Mouse (Mus musculus) intestine, postnatal 0 days (tissue): ENCODE results near the gene Klc4. TPM values are rescaled to one million over a fixed set of nuclear protein-coding genes. Genes with fewer than 3 reads are reported as not detected.

Experiments
- ATAC-seq: fragments of 200-750 bp; cut with Nextera tagmentation; 2 replicates; pipeline ENCODE4 v1.8.0; 2017; ENCODE audit warnings: mild to moderate bottlenecking, moderate TSS enrichment, moderate library complexity
- H3K27ac ChIP-seq: fragments of 300-500 bp; sonication (generic); 2 replicates; pipeline ENCODE4 v1.5.1; 2014; ENCODE audit warnings: mild to moderate bottlenecking, low read depth, low read length, moderate library complexity
- H3K27me3 ChIP-seq: fragments of 300-500 bp; sonication (generic); replicated peaks from 2 replicates; pipeline ENCODE4 v1.6.1; 2014; ENCODE audit warnings: low read length, mixed read lengths; ENCODE audit not compliant: control insufficient read depth, insufficient read depth
- H3K36me3 ChIP-seq: fragments of 300-500 bp; sonication (generic); 2 replicates; pipeline ENCODE4 v1.6.1; 2014; ENCODE audit warnings: mild to moderate bottlenecking, moderate library complexity; ENCODE audit not compliant: control insufficient read depth, insufficient read depth
- H3K4me1 ChIP-seq: fragments of 300-500 bp; sonication (generic); replicated peaks from 2 replicates; pipeline ENCODE4 v1.6.1; 2014; ENCODE audit warnings: antibody characterized with exemption, low read length, mixed read lengths; ENCODE audit not compliant: control insufficient read depth, insufficient read depth
- H3K4me2 ChIP-seq: fragments of 300-500 bp; sonication (generic); replicated peaks from 2 replicates; pipeline ENCODE4 v1.6.1; 2014; ENCODE audit warnings: low read depth, mild to moderate bottlenecking, moderate library complexity
- H3K4me3 ChIP-seq: fragments of 300-500 bp; sonication (generic); 2 replicates; pipeline ENCODE4 v1.5.1; 2014; ENCODE audit warnings: low read depth, low read length
- H3K9ac ChIP-seq: fragments of 300-500 bp; sonication (generic); 2 replicates; pipeline ENCODE4 v1.6.1; 2014; ENCODE audit warnings: mild to moderate bottlenecking, low read depth, low read length
- H3K9me3 ChIP-seq: fragments of 300-500 bp; sonication (generic); 2 replicates; pipeline ENCODE4 v1.6.1; 2016; ENCODE audit warnings: mixed run types; ENCODE audit not compliant: control insufficient read depth
- CTCF ChIP-seq: sonication (generic); IDR thresholded peaks from 2 replicates; pipeline ENCODE4 v1.5.1; 2016; ENCODE audit warnings: low read depth, mild to moderate bottlenecking, control low read depth, antibody characterized with exemption, moderate library complexity
- WGBS: fragments of 180-500 bp; shearing (Covaris S2); extraction: QIAGEN DNeasy Blood & Tissue Kit; methylation state at CpG from one replicate; pipeline ENCODE4 v1.1.7; 2014; 5-methylcytosine and 5-hydroxymethylcytosine counted together
- polyA plus RNA-seq: library from polyadenylated mRNA; unstranded; fragments of >200 nt; fragmentation: Nextera tagmentation; extraction: Ambion mirVana; gene quantifications from 2 replicates; pipeline ENCODE4 v1.2.1, GENCODE M21; 2015

Klc4 gene
- polyA plus RNA-seq, 1 experiment from 2014 or later = 107 TPM

GRCm38 (mm10) chr17:46681466-46682118, 35.8 kb upstream of the Klc4 start:
- no peak for ATAC-seq
- H3K9ac ChIP-seq = peak overlapping the region; percentile 67
- no peaks in the 10 kb centered on the region for H3K9me3 ChIP-seq
- peak overlapping the region; percentile 89 for H3K4me2 ChIP-seq
- H3K27ac ChIP-seq = 0 out of 2 replicates have a peak overlapping the region, but pooled peaks have one; percentile 50
- peaks cover 48% of the 10 kb centered on the region for H3K36me3 ChIP-seq
- H3K4me3 ChIP-seq = peak overlapping the region; percentile 87
- no peaks in the 10 kb centered on the region for H3K27me3 ChIP-seq
- 21% methylated on average over 12 of the region's 12 CpGs for WGBS
- no peak for TF ChIP-seq CTCF
- peaks cover 3% of the 10 kb centered on the region; the same call in 1 of the 2 replicates for H3K4me1 ChIP-seq

- Histone ChIP-seq H3K4me1 (peaks cover 3% of the 10 kb centered on the region; the same call in 1 of the 2 replicates), H3K4me2 (peak within 1 kb of the TSS; percentile 89), H3K4me3 (peak within 1 kb of the TSS; percentile 87), H3K36me3 (peaks cover 49% of the 10 kb centered on the region), H3K27me3 (no peaks in the 10 kb centered on the region), H3K9me3 (no peaks in the 10 kb centered on the region), H3K9ac (peak within 1 kb of the TSS; percentile 67), H3K27ac (peak within 1 kb of the TSS; percentile 87)
- 0 out of 2 replicates have a peak, but pooled peaks have one; percentile 5 for TF ChIP-seq CTCF
- WGBS = under 1% methylated on average over 49 of the region's 49 CpGs
- ATAC-seq = peak; percentile 95
Measured at GRCm38 (mm10) chr17:46680760-46681373, 35.0 kb upstream of the Klc4 start, which contains the start of gene Klhdc3. Gene Klhdc3 (minus strand): TSS chr17:46680914.

GRCm38 (mm10) chr17:46679843-46680759, 34.3 kb upstream of the Klc4 start:
- Histone ChIP-seq H3K27ac (peak overlapping the region; percentile 87), H3K27me3 (no peaks in the 10 kb centered on the region), H3K36me3 (peaks cover 46% of the 10 kb centered on the region), H3K4me1 (peaks cover 3% of the 10 kb centered on the region; the same call in 1 of the 2 replicates), H3K4me3 (peak overlapping the region; percentile 87), H3K4me2 (peak overlapping the region; percentile 89), H3K9me3 (no peaks in the 10 kb centered on the region), H3K9ac (peak overlapping the region; percentile 67)
- under 1% methylated on average over 34 of the region's 34 CpGs for WGBS
- no peak; the same call in 1 of the 2 replicates for ATAC-seq
- TF ChIP-seq CTCF = peak; percentile 56

GRCm38 (mm10) chr17:46678911-46679310, 33.1 kb upstream of the Klc4 start:
- H3K27ac ChIP-seq = no peak overlapping the region
- WGBS = 48% methylated on average over 9 of the region's 9 CpGs
- H3K9ac ChIP-seq = no peak overlapping the region; the same call in 1 of the 2 replicates
- peak overlapping the region; percentile 89 for H3K4me2 ChIP-seq
- no peak overlapping the region for H3K4me3 ChIP-seq
- H3K27me3 ChIP-seq = no peaks in the 10 kb centered on the region
- peaks cover 38% of the 10 kb centered on the region for H3K36me3 ChIP-seq
- H3K9me3 ChIP-seq = no peaks in the 10 kb centered on the region
- peaks cover 6% of the 10 kb centered on the region; the same call in 1 of the 2 replicates for H3K4me1 ChIP-seq
- TF ChIP-seq CTCF = no peak
- ATAC-seq = no peak

GRCm38 (mm10) chr17:46678416-46678815, 32.6 kb upstream of the Klc4 start, which contains the start of gene Mea1:
Gene Mea1 (plus strand): TSS chr17:46678793.
- WGBS = 82% methylated on average over 8 of the region's 9 CpGs
- Histone ChIP-seq H3K9me3 (no peaks in the 10 kb centered on the region), H3K4me1 (peaks cover 6% of the 10 kb centered on the region; the same call in 1 of the 2 replicates), H3K27ac (peak within 1 kb of the TSS; percentile 87; the same call in 1 of the 2 replicates), H3K27me3 (no peaks in the 10 kb centered on the region), H3K9ac (no peak within 1 kb of the TSS; the same call in 1 of the 2 replicates), H3K36me3 (peaks cover 33% of the 10 kb centered on the region), H3K4me3 (peak within 1 kb of the TSS; percentile 87), H3K4me2 (peak within 1 kb of the TSS; percentile 89)
- TF ChIP-seq CTCF = no peak
- ATAC-seq = no peak
